Mouse (Mus musculus): Measurements from ENCODE around the gene Casd1.

The Casd1 gene

GRCm38 (mm10) chr6:4600658-4601296 lies at the start of gene Casd1:
TSS of gene Casd1 (plus strand) at chr6:4600839.
- DNase-seq (ENCODE audit: low spot score), result peak; percentile 81

DNA sequence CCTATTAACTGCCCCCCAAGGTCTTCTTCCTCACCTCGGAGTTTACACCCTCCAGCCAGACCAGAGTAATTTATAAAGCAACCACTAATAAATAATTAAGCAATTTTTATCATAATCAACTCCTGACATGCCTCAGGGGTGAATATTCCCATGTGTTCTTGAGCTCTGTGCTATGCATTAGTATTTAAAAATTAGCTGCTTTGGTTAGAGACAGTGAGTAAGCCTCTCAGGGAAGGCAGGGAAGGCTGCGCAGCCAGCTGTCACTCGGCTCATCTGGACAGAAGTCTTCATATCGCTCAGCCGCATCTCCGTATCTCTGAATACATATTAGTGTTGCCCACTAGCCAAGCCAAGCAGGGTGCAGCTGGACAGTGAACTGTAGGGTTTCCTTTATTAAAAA lies 45.3 kb upstream of the Casd1 start:
- DNase-seq (ENCODE audit: low spot score), result no peak

DNA sequence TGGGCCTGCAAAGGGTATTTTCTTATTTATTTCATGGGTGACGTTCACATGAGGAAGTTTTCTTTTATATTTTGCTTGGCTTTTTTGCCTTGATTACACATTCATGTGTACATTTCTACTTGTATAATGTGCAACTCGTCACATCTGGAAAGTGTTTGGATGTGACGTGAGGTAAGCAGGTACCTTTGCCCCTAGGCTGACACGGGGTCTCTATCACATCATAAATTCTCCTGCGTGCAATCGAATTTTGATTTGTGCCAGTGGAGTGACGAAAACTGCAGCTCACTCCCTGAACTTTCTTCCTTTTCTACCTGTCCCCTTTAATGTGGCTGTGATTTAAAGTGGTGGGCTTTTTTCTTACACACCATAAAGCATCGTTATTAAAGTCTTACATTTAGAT lies 43.6 kb upstream of the Casd1 start:
- DNase-seq (ENCODE audit: low spot score), result no peak

- DNase-seq (ENCODE audit: low spot score), result peak; percentile 85
Measured at GRCm38 (mm10) chr6:4557678-4558077, 43.0 kb upstream of the Casd1 start.

- peak; percentile 63 for DNase-seq (ENCODE audit: low spot score)
Measured at GRCm38 (mm10) chr6:4561156-4561555, 39.5 kb upstream of the Casd1 start.

DNA sequence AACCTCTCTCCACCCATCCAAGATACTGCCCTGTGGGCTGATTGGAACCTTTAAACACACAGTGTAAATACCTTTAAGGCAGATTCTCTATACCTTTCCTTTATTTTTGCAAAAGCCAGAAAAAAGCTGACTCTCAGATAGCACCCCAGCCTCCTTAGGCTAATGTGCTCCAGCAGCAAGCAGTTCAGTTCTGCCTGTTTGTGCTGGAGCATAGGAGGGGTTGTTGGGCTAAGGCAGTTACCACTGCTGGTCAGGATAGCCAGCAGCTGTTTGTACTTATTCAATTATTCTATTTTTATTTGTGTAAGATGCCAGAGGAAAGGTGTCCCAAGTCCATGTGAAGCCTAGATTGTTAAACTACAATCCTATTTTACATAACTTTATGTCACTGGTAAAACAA lies 39.0 kb upstream of the Casd1 start:
- no peak for DNase-seq (ENCODE audit: low spot score)

DNA sequence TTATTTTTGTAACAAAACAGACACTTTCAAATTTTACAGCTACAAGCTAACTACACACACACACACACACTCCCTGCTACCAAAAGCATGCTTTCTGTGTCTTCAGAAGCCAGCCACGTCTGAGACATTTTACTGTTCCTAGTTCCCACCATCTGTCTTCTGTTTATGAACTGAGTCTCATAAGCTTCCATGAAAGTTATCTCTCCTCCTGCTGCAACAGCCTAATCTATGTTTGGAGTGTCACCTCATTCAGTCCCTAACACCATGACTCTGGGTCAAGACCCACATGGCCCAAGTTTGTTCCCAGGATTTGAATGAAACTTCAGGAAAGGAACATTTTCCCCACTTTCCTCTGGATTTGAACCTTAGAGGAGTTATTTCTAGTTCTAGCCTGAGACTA lies 38.2 kb upstream of the Casd1 start:
- DNase-seq (ENCODE audit: low spot score), result no peak

DNA sequence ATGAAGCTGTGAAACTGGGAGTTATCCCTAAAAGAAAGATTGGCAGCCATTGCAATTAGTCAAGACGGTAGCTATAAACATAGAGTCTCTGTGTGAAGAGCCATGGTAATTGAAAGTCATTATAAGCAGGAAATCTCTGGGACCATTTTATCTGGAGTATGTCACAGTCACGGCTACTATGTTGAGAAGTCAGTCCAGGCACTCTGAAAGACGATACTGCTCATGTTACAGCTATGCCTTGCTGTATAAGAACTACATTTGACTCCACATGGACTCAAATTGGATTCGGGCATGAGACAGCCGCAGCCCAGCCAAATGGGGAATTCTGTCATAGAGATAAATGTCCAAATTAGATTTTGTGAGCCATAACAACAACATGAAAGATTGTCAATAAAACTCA lies 37.2 kb upstream of the Casd1 start:
- DNase-seq (ENCODE audit: low spot score), result no peak

DNA sequence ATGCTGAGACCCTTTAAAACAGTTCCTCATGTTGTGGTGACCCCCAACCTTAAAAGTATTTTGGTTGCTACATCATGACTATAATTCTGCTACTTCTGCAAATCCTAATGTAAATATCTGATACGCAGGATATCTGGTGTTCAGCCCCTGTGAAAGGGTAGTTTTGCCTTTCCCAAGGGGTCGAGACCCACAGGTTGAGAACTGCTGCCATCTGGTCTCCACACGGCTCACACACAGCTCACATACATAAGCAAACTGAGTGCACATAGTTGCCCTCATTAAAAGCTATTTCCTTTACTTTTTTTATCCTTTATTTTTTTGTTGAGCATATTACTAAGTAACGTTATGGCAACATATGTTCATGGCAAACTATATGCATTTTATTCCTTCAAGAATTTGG lies 30.2 kb upstream of the Casd1 start:
- peak; percentile 61 for DNase-seq (ENCODE audit: low spot score)

DNA sequence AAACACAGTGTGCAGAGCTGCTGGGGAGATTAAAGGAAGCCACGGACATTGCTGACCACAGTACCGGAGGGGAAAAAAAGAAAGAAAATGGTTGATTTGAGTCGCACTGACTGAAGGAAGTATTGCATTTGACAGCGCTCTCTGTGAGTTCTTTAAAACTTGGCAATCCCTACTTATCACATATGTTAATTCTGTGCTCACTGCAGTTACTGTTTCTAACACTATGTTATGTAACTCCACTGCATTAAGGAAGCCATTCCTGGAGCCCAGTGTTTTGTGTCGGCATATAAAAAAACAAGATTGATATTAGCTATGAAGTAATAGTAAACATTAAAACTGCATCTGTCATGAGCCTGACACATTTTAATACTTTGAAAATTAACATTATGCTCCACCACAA lies 22.9 kb upstream of the Casd1 start:
- no peak for DNase-seq (ENCODE audit: low spot score)

GRCm38 (mm10) chr6:4578343-4578742 lies 22.3 kb upstream of the Casd1 start:
- DNase-seq (ENCODE audit: low spot score), result no peak

GRCm38 (mm10) chr6:4579620-4580019 lies 21.0 kb upstream of the Casd1 start:
- no peak for DNase-seq (ENCODE audit: low spot score)

GRCm38 (mm10) chr6:4583485-4583884 lies 17.2 kb upstream of the Casd1 start:
- no peak for DNase-seq (ENCODE audit: low spot score)

GRCm38 (mm10) chr6:4587946-4588345 lies 12.7 kb upstream of the Casd1 start:
- DNase-seq (ENCODE audit: low spot score), result no peak

DNA sequence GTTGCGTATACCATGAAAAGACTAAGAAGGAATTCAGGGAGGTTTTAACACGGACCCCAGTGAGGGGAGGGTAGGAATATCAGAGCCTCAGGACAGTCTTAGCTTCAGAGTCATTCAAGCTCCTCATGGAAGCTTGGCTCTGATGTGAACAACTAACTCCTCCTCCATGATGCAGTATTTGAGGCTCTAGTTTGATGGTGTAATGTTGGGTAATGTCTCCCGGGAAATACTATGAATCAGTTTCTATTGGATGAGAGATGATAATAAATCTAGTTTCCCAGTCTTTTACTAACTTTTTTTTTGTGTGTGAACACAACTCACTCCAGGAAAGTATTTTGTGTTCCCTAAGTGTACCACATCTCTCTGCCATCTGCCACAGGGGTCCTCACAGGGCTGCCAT lies 11.9 kb upstream of the Casd1 start:
- no peak for DNase-seq (ENCODE audit: low spot score)

DNA sequence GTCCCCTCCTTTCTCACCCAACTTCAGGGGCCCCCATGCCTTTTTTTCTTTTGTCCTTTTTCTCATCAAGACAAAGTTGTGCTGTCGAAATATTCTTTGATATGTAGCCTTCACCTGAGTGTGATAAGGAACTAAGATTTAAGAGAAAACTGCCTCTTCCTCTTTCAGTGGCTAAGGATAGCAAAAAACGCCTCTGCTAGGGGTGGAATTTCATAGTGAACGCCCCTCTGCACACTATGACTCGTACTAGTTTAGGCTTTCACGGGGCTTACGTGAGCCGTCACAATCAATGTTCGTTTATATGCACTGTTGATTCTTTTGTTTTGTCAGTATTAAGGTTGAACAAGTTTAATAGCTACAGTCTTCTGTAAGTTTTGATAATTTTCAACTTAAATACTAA lies 10.6 kb upstream of the Casd1 start:
- DNase-seq (ENCODE audit: low spot score), result no peak

DNA sequence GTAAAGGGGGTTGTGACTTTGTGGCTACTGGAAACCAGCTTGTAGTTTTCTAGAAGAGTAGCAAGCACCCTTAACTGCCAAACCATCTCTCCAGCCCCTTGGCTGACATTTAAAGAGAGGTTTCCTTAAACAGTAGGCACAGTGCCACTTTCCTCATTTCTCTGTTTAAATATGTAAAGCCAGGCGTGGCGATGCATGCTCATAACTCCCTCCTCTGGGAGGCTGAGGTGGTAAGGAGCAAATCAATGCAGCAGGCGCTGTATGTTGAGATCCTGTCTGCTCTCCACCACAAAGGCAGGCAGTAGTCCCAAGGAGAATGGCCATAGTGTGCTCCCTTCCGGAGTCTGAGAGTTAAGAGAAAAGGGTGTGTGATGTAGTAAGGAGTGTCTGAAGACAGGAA lies 2.9 kb upstream of the Casd1 start:
- DNase-seq (ENCODE audit: low spot score), result no peak

DNA sequence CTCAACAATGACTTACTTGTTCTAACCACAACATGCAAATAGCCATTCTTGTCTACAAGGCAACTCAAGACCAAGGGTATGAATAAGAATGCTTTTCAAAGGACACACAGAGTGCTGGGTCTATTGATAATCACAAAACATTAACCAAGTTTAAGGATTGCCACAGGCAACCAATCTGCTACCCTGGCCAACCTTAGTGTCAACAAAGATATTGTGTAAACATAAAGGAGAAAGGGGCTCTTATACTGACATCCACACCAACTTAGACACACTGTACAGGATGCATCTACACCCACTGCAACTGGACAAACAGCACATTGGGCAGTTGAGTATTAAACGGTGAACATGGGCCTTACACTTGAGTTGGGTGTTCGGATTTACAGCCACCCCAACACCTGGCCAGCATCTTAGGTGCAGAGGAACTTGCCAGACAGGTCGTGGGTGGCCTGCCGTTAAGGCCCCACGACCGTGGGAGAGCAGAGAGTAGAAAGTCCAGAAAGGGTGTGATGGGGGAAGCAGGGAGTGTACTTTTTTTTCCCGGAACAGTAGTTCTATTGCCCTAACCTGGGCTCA lies 468 bp upstream of the Casd1 start:
- DNase-seq (ENCODE audit: low spot score), result no peak

GRCm38 (mm10) chr6:4601297-4601931 lies 775 bp downstream of the Casd1 start:
- DNase-seq (ENCODE audit: low spot score), result peak; percentile 51

- no peak for DNase-seq (ENCODE audit: low spot score)
Measured at GRCm38 (mm10) chr6:4602012-4602411, 1.4 kb downstream of the Casd1 start.

GRCm38 (mm10) chr6:4606394-4606793 lies 5.8 kb downstream of the Casd1 start:
- no peak for DNase-seq (ENCODE audit: low spot score)

DNA sequence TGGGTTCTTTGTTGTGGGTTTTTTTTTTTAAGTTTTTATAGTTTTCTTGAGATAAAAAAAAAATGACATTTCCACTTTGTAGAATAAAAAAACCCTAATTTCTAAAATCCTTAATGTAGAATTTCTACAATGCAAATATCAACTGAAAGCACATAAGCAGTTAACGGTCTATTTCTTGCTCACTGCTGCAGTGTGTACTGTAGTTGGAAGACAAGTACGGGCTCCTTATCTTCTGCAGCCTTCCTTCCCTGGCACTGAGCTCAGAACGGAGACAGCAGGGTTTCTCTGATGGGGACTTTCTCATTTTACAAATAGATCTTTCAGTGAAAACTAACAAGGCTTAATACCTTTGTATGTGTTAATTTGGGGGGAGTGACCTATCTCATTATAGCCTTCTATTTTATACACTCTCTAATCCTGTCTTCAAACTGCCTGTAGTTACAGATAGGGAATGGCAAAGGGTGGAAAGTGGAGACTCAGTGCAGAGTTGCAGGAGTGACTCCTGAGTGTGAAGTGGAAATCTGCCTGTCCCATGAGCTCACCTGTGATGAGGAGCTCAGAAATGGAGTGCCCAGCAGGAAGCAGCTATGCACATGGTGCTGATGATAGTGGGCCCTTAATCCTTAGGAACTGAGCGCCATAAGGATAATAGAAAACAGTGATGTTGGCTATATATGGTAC lies 9.7 kb downstream of the Casd1 start:
- no peak for DNase-seq (ENCODE audit: low spot score)

DNA sequence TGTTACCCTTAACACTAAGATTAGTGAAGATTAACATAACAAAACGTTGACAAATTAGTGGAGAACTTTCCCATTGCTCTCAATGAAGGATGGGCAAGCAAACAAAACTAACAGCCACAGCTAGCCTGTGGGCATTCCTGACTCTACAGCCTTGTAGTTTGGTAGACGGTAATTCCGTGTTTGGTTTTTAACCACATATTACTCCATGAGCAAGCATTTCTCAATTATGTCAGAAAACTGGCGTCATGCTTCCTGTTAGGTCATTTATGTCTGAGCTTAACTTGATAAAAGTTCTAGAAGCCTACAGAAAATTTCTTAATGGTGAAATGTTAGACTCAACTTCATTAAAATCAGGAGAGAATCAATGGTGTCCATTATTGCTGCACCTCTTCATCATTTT lies 11.2 kb downstream of the Casd1 start:
- no peak for DNase-seq (ENCODE audit: low spot score)
